Mouse (Mus musculus): ENCODE measurements around the gene P2ry14. TPM values are rescaled to one million over a fixed set of nuclear protein-coding genes. Genes with fewer than 3 reads are reported as not detected.

Gene P2ry14
- total RNA-seq, 1 experiment: 0.18 TPM

- Histone ChIP-seq H3K4me3 (ENCODE audit: insufficient read depth in 1 of 2, low read depth in 1 of 2, low read length in 2 of 2, poor library complexity in 1 of 2, severe bottlenecking in 1 of 2) (no peak overlapping the region), H3K9me3 (ENCODE audit: control insufficient read depth, insufficient read depth, low read depth, low read length) (no peaks in the 10 kb centered on the region), H3K9ac (ENCODE audit: insufficient read depth, low read depth, low read length, poor library complexity, severe bottlenecking) (no peak overlapping the region), H3K27ac (ENCODE audit: insufficient read depth, low read depth, low read length, poor library complexity, severe bottlenecking) (no peak overlapping the region), H3K36me3 (ENCODE audit: control insufficient read depth, insufficient read depth, low read length, poor library complexity, severe bottlenecking) (no peaks in the 10 kb centered on the region), H3K4me1 (ENCODE audit: control insufficient read depth in 2 of 2, insufficient read depth in 2 of 2, low read length in 2 of 2, poor library complexity in 1 of 2) (no peaks in the 10 kb centered on the region; a peak in 1 of 4 replicates)
- in situ Hi-C loops (cut with MboI; ENCODE audit: low sequenced_read_pairs in 2 of 2, unreplicated experiment in 2 of 2): no loop called here
- no peak for DNase-seq (ENCODE audit: low read depth, low spot score)
- no peak for TF ChIP-seq CHD2 (IDR thresholded peaks at IDR 0.05; ENCODE audit: low read depth, low read length)
Observed at GRCm38 (mm10) chr3:59131081-59131480, 22.3 kb downstream of the P2ry14 start.

DNA sequence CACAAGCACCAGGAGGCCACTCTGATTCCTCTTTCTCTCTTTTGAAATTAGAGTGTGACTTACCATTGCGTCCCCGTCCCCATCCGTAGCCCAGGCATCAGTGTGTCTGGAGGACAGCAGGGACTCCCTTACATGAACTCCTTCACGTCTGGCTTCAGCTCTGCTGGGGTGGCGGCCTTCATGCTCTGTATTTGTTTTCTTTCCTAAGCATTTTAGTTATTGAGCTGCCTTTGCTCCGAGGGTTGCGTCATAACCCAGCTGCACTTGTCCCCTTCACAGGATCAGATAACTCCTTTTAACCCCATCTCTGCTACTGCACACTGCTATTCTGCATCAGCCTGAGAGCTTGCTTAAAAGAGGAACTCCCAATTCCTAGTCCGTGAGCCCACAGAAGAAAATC, 23.0 kb downstream of the P2ry14 start:
- Histone ChIP-seq H3K4me3 (ENCODE audit: insufficient read depth in 1 of 2, low read depth in 1 of 2, low read length in 2 of 2, poor library complexity in 1 of 2, severe bottlenecking in 1 of 2) (no peak overlapping the region), H3K9me3 (ENCODE audit: control insufficient read depth, insufficient read depth, low read depth, low read length) (no peaks in the 10 kb centered on the region), H3K9ac (ENCODE audit: insufficient read depth, low read depth, low read length, poor library complexity, severe bottlenecking) (no peak overlapping the region), H3K36me3 (ENCODE audit: control insufficient read depth, insufficient read depth, low read length, poor library complexity, severe bottlenecking) (no peaks in the 10 kb centered on the region), H3K27ac (ENCODE audit: insufficient read depth, low read depth, low read length, poor library complexity, severe bottlenecking) (no peak overlapping the region), H3K4me1 (ENCODE audit: control insufficient read depth in 2 of 2, insufficient read depth in 2 of 2, low read length in 2 of 2, poor library complexity in 1 of 2) (no peaks in the 10 kb centered on the region; a peak in 1 of 4 replicates)
- in situ Hi-C loops (cut with MboI; ENCODE audit: low sequenced_read_pairs in 2 of 2, unreplicated experiment in 2 of 2): no loop called here
- TF ChIP-seq ZC3H11A (IDR thresholded peaks at IDR 0.05; ENCODE audit: borderline replicate concordance, low read depth, low read length) (no peak), HCFC1 (IDR thresholded peaks at IDR 0.05; ENCODE audit: borderline replicate concordance, insufficient read depth, low read length) (no peak), ZNF384 (IDR thresholded peaks at IDR 0.05; ENCODE audit: low read depth, low read length) (no peak), CHD2 (IDR thresholded peaks at IDR 0.05; ENCODE audit: low read depth, low read length) (no peak), MAFK (IDR thresholded peaks at IDR 0.05; ENCODE audit: insufficient read depth, low read depth, low read length) (no peak)
- no peak for DNase-seq (ENCODE audit: low read depth, low spot score)

DNA sequence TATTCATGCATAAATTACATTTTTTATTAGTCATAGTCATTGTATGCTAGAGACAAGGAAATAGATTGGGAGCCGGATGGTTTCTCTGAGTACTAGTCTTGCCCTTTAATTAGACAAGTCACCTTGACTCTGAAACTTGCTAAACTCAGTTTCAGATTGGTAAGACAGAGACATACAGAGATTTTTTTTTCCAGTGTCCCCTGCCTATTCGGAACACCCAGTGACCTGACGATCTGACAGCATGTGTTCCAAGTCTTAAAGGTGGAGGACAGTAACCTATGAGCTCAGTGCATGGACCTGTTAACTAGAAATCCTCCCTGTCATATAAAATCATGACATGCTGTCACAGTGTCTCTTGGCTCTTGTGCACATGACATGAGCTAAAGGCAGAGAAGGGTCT, 23.9 kb downstream of the P2ry14 start:
- no peak for DNase-seq (ENCODE audit: low read depth, low spot score)
- Histone ChIP-seq H3K4me3 (ENCODE audit: insufficient read depth in 1 of 2, low read depth in 1 of 2, low read length in 2 of 2, poor library complexity in 1 of 2, severe bottlenecking in 1 of 2) (no peak overlapping the region), H3K9me3 (ENCODE audit: control insufficient read depth, insufficient read depth, low read depth, low read length) (no peaks in the 10 kb centered on the region), H3K36me3 (ENCODE audit: control insufficient read depth, insufficient read depth, low read length, poor library complexity, severe bottlenecking) (no peaks in the 10 kb centered on the region), H3K4me1 (ENCODE audit: control insufficient read depth in 2 of 2, insufficient read depth in 2 of 2, low read length in 2 of 2, poor library complexity in 1 of 2) (no peaks in the 10 kb centered on the region; a peak in 1 of 4 replicates), H3K27ac (ENCODE audit: insufficient read depth, low read depth, low read length, poor library complexity, severe bottlenecking) (no peak overlapping the region), H3K9ac (ENCODE audit: insufficient read depth, low read depth, low read length, poor library complexity, severe bottlenecking) (no peak overlapping the region)
- no peak for TF ChIP-seq MAFK (IDR thresholded peaks at IDR 0.05; ENCODE audit: insufficient read depth, low read depth, low read length)
- no peak for TF ChIP-seq CHD2 (IDR thresholded peaks at IDR 0.05; ENCODE audit: low read depth, low read length)
- TF ChIP-seq ZC3H11A (IDR thresholded peaks at IDR 0.05; ENCODE audit: borderline replicate concordance, low read depth, low read length): no peak
- no peak for TF ChIP-seq HCFC1 (IDR thresholded peaks at IDR 0.05; ENCODE audit: borderline replicate concordance, insufficient read depth, low read length)
- TF ChIP-seq ZNF384 (IDR thresholded peaks at IDR 0.05; ENCODE audit: low read depth, low read length): no peak
- in situ Hi-C loops (cut with MboI; ENCODE audit: low sequenced_read_pairs in 2 of 2, unreplicated experiment in 2 of 2): loop anchor here in 1 of 2 experiments (10.0 kb wide), 1 partner anchor 615 kb away; no protein-coding TSS in a partner anchor

GRCm38 (mm10) chr3:59128681-59129080, 24.7 kb downstream of the P2ry14 start:
- in situ Hi-C loops (cut with MboI; ENCODE audit: low sequenced_read_pairs in 2 of 2, unreplicated experiment in 2 of 2): loop anchor here in 1 of 2 experiments (10.0 kb wide), 1 partner anchor 616 kb away; no protein-coding TSS in a partner anchor
- Histone ChIP-seq H3K36me3 (ENCODE audit: control insufficient read depth, insufficient read depth, low read length, poor library complexity, severe bottlenecking) (no peaks in the 10 kb centered on the region), H3K9ac (ENCODE audit: insufficient read depth, low read depth, low read length, poor library complexity, severe bottlenecking) (no peak overlapping the region), H3K4me1 (ENCODE audit: control insufficient read depth in 2 of 2, insufficient read depth in 2 of 2, low read length in 2 of 2, poor library complexity in 1 of 2) (no peaks in the 10 kb centered on the region; a peak in 1 of 4 replicates), H3K9me3 (ENCODE audit: control insufficient read depth, insufficient read depth, low read depth, low read length) (no peaks in the 10 kb centered on the region), H3K27ac (ENCODE audit: insufficient read depth, low read depth, low read length, poor library complexity, severe bottlenecking) (no peak overlapping the region), H3K4me3 (ENCODE audit: insufficient read depth in 1 of 2, low read depth in 1 of 2, low read length in 2 of 2, poor library complexity in 1 of 2, severe bottlenecking in 1 of 2) (no peak overlapping the region)
- no peak for DNase-seq (ENCODE audit: low read depth, low spot score)
- TF ChIP-seq MAFK (IDR thresholded peaks at IDR 0.05; ENCODE audit: insufficient read depth, low read depth, low read length) (no peak), ZNF384 (IDR thresholded peaks at IDR 0.05; ENCODE audit: low read depth, low read length) (no peak), ZC3H11A (IDR thresholded peaks at IDR 0.05; ENCODE audit: borderline replicate concordance, low read depth, low read length) (no peak), HCFC1 (IDR thresholded peaks at IDR 0.05; ENCODE audit: borderline replicate concordance, insufficient read depth, low read length) (no peak), CHD2 (IDR thresholded peaks at IDR 0.05; ENCODE audit: low read depth, low read length) (no peak)
